Mouse (Mus musculus): ENCODE results near the gene Ptprj. TPM values are rescaled to one million over a fixed set of nuclear protein-coding genes. Genes with fewer than 3 reads are reported as not detected.
"Not testable (repeated sequence)": the region's sequence is repeated elsewhere in the genome, so short reads cannot be mapped to it uniquely, and the experiment has no call there.

Ptprj gene
- polyA plus RNA-seq, 1 experiment from 2014 or later = 2.5 TPM

GRCm38 (mm10) chr2:90462252-90462651 lies 118.2 kb downstream of the Ptprj start:
- Histone ChIP-seq H3K4me3 (no peak overlapping the region), H3K27me3 (no peaks in the 10 kb centered on the region)
- ATAC-seq (ENCODE audit: low FRiP score, low read depth) = no peak

GRCm38 (mm10) chr2:90457946-90458345 lies 122.5 kb downstream of the Ptprj start:
- H3K36me3 ChIP-seq = peaks cover 24% of the 10 kb centered on the region
- ATAC-seq (ENCODE audit: low FRiP score, low read depth) = no peak
- H3K27me3 ChIP-seq = no peaks in the 10 kb centered on the region
- no peak overlapping the region for H3K4me2 ChIP-seq (replicated peaks)
- no peak overlapping the region for H3K27ac ChIP-seq (replicated peaks)
- H3K4me1 ChIP-seq = no peaks in the 10 kb centered on the region
- H3K9ac ChIP-seq (replicated peaks) = no peak overlapping the region
- 90% methylated on average over 12 of the region's 12 CpGs for WGBS
- H3K4me3 ChIP-seq = no peak overlapping the region
- H3K9me3 ChIP-seq = no peaks in the 10 kb centered on the region

More at GRCm38 (mm10) chr2:90462252-90462651, 118.2 kb downstream of the Ptprj start:
- Histone ChIP-seq H3K4me2 (replicated peaks) (no peak overlapping the region), H3K9me3 (no peaks in the 10 kb centered on the region), H3K36me3 (peaks cover 14% of the 10 kb centered on the region), H3K27ac (replicated peaks) (no peak overlapping the region), H3K9ac (replicated peaks) (no peak overlapping the region), H3K4me1 (no peaks in the 10 kb centered on the region)

- Histone ChIP-seq H3K27ac (replicated peaks) (no peak overlapping the region), H3K36me3 (peaks cover 10% of the 10 kb centered on the region; the same call in 1 of the 2 replicates), H3K9me3 (no peaks in the 10 kb centered on the region), H3K4me3 (no peak overlapping the region), H3K9ac (replicated peaks) (no peak overlapping the region), H3K4me1 (no peaks in the 10 kb centered on the region), H3K27me3 (no peaks in the 10 kb centered on the region), H3K4me2 (replicated peaks) (no peak overlapping the region)
- no peak for ATAC-seq (ENCODE audit: low FRiP score, low read depth)
- WGBS = 80% methylated on average over 3 of the region's 3 CpGs
Observed at GRCm38 (mm10) chr2:90452380-90452779, 128.1 kb downstream of the Ptprj start.

- WGBS = 82% methylated on average over 15 of the region's 15 CpGs
- H3K36me3 ChIP-seq = peaks cover 1% of the 10 kb centered on the region; the same call in 1 of the 2 replicates
Observed at GRCm38 (mm10) chr2:90448967-90449740, 131.3 kb downstream of the Ptprj start.

GRCm38 (mm10) chr2:90443811-90444210 lies 136.6 kb downstream of the Ptprj start:
- no peak for ATAC-seq (ENCODE audit: low FRiP score, low read depth)
- H3K4me3 ChIP-seq = no peak overlapping the region

More at GRCm38 (mm10) chr2:90448967-90449740, 131.3 kb downstream of the Ptprj start:
- no peak overlapping the region for H3K4me3 ChIP-seq
- no peak overlapping the region for H3K9ac ChIP-seq (replicated peaks)
- ATAC-seq (ENCODE audit: low FRiP score, low read depth) = no peak
- no peak overlapping the region for H3K27ac ChIP-seq (replicated peaks)
- H3K4me1 ChIP-seq = no peaks in the 10 kb centered on the region
- H3K9me3 ChIP-seq = no peaks in the 10 kb centered on the region
- H3K4me2 ChIP-seq (replicated peaks) = no peak overlapping the region
- no peaks in the 10 kb centered on the region for H3K27me3 ChIP-seq

GRCm38 (mm10) chr2:90441811-90442210 lies 138.6 kb downstream of the Ptprj start:
- ATAC-seq (ENCODE audit: low FRiP score, low read depth); H3K27ac ChIP-seq (replicated peaks): not testable (repeated sequence)
- WGBS = 56% methylated on average over 4 of the region's 4 CpGs

More at GRCm38 (mm10) chr2:90443811-90444210, 136.6 kb downstream of the Ptprj start:
- H3K9ac ChIP-seq (replicated peaks) = no peak overlapping the region
- WGBS = 82% methylated on average over 5 of the region's 5 CpGs
- H3K4me2 ChIP-seq (replicated peaks) = no peak overlapping the region
- no peak overlapping the region for H3K27ac ChIP-seq (replicated peaks)
- H3K4me1 ChIP-seq = no peaks in the 10 kb centered on the region
- no peaks in the 10 kb centered on the region for H3K27me3 ChIP-seq
- H3K36me3 ChIP-seq = no peaks in the 10 kb centered on the region
- no peaks in the 10 kb centered on the region for H3K9me3 ChIP-seq

GRCm38 (mm10) chr2:90440169-90440568 lies 140.3 kb downstream of the Ptprj start:
- not testable (repeated sequence) for H3K4me1 ChIP-seq; H3K27me3 ChIP-seq; H3K9ac ChIP-seq (replicated peaks); H3K9me3 ChIP-seq; H3K4me2 ChIP-seq (replicated peaks); H3K27ac ChIP-seq (replicated peaks); H3K36me3 ChIP-seq; ATAC-seq (ENCODE audit: low FRiP score, low read depth); H3K4me3 ChIP-seq

More at GRCm38 (mm10) chr2:90441811-90442210, 138.6 kb downstream of the Ptprj start:
- H3K4me2 ChIP-seq (replicated peaks); H3K9ac ChIP-seq (replicated peaks); H3K27me3 ChIP-seq; H3K4me3 ChIP-seq; H3K9me3 ChIP-seq; H3K36me3 ChIP-seq; H3K4me1 ChIP-seq: not testable (repeated sequence)

- not testable (repeated sequence) for ATAC-seq (ENCODE audit: low FRiP score, low read depth); H3K36me3 ChIP-seq; H3K27ac ChIP-seq (replicated peaks); H3K27me3 ChIP-seq; H3K9ac ChIP-seq (replicated peaks); H3K9me3 ChIP-seq; H3K4me2 ChIP-seq (replicated peaks); H3K4me3 ChIP-seq; H3K4me1 ChIP-seq
- 94% methylated on average over 1 of the region's 5 CpGs for WGBS
Observed at GRCm38 (mm10) chr2:90437453-90437852, 143.0 kb downstream of the Ptprj start.

- not testable (repeated sequence) for H3K9me3 ChIP-seq; H3K4me3 ChIP-seq; H3K4me2 ChIP-seq (replicated peaks); H3K27me3 ChIP-seq; H3K36me3 ChIP-seq; H3K27ac ChIP-seq (replicated peaks); H3K9ac ChIP-seq (replicated peaks); H3K4me1 ChIP-seq
- ATAC-seq (ENCODE audit: low FRiP score, low read depth) = peak; percentile 63; the same call in 1 of the 2 replicates
- no CpG with 5 or more reads among the region's 4 CpGs for WGBS
Observed at GRCm38 (mm10) chr2:90429782-90430181, 150.7 kb downstream of the Ptprj start.

GRCm38 (mm10) chr2:90428988-90429717 lies 151.3 kb downstream of the Ptprj start:
- not testable (repeated sequence) for H3K4me3 ChIP-seq; H3K4me2 ChIP-seq (replicated peaks); H3K4me1 ChIP-seq; H3K9me3 ChIP-seq; H3K27ac ChIP-seq (replicated peaks); H3K9ac ChIP-seq (replicated peaks); H3K27me3 ChIP-seq; H3K36me3 ChIP-seq
- peak; percentile 58 for ATAC-seq (ENCODE audit: low FRiP score, low read depth)
- no CpG with 5 or more reads among the region's 11 CpGs for WGBS

- not testable (repeated sequence) for H3K27me3 ChIP-seq; H3K9ac ChIP-seq (replicated peaks); ATAC-seq (ENCODE audit: low FRiP score, low read depth); H3K36me3 ChIP-seq; H3K4me3 ChIP-seq; H3K9me3 ChIP-seq; H3K4me1 ChIP-seq; H3K27ac ChIP-seq (replicated peaks); H3K4me2 ChIP-seq (replicated peaks)
- WGBS = no CpG with 5 or more reads among the region's 4 CpGs
Observed at GRCm38 (mm10) chr2:90424937-90425336, 155.5 kb downstream of the Ptprj start.

- H3K36me3 ChIP-seq; H3K9me3 ChIP-seq; H3K27me3 ChIP-seq; H3K4me3 ChIP-seq; H3K27ac ChIP-seq (replicated peaks); H3K4me1 ChIP-seq; H3K4me2 ChIP-seq (replicated peaks); ATAC-seq (ENCODE audit: low FRiP score, low read depth); H3K9ac ChIP-seq (replicated peaks): not testable (repeated sequence)
- 92% methylated on average over 6 of the region's 6 CpGs for WGBS
Observed at GRCm38 (mm10) chr2:90422282-90422681, 158.2 kb downstream of the Ptprj start.

All from midbrain, embryonic 12.5 days (tissue).